ENCODE assay signal across 9 mouse cellular contexts in the genomic region with DNA sequence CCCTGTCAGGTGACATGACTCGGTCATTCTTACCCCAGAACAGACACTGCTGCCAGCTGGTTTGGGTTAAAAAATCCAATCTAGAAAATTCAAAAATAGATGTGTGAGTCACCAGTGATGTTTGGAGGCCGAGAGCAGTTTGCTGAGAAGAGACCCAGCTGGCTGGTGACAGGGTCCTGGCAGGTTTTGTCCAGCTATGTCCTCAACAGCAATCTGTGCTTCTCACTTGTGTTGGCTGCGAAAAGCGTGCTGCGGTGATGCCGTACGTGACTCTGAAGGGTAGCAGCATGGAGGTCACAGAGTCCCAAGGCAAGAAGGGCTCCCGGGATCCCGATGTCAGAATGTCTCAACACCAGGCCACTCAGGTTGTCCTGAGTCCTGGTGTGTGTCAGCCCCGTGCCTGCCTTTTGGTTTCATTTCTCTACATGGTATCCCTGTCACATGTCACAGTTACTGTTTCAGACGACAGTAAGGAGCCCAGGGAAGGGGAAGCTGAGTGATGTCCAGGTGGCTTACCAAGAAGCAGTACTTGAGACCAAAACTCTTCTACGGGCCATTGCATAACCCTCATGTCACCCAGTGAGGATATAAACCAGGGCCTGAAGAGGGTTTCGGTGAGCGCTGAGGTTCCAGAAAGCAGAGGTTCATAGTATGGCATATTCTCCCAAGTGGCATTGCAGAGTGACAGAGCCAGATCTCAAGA. TPM values are rescaled to one million over a fixed set of nuclear protein-coding genes. Genes with fewer than 3 reads are reported as not detected.
DNase-seq lines count a peak whose midpoint lies in the region; ATAC-seq lines count a peak whose summit lies in the region.
"Had no signal": no experiment of that assay in that cellular context is flagged by ENCODE, and none has a peak within 500 bp of the region (broad histone marks: within the 10 kb centered on the region; RNA-seq: fewer than 3 reads in every experiment).

No protein-coding gene starts in this region.

- peaks cover 24 to 31% of the 10 kb centered on the region in 2 experiments for H3K4me1 ChIP-seq in heart, embryonic 14.5 days (ENCODE audit: control insufficient read depth in 2 of 2, insufficient read depth in 2 of 2, low read length in 2 of 2)
- no peaks in the 10 kb centered on the region for H3K4me1 ChIP-seq in liver, embryonic 11.5 days (replicated peaks; ENCODE audit: control insufficient read depth, insufficient read depth, low read length)

- peak; percentile 70 for ATAC-seq in heart, embryonic 14.5 days (ENCODE audit: insufficient number of reproducible peaks, insufficient read depth, low FRiP score, low read depth)
- ATAC-seq in liver, embryonic 11.5 days (replicated peaks; ENCODE audit: low FRiP score), result no peak

- H3K27ac ChIP-seq in heart, embryonic 14.5 days (replicated peaks in 1 of 2; ENCODE audit: control insufficient read depth in 1 of 2, insufficient read depth in 1 of 2, low read depth in 2 of 2, low read length in 2 of 2), result peak overlapping the region; percentile 83 to 91
- no peak overlapping the region for H3K27ac ChIP-seq in liver, embryonic 11.5 days (ENCODE audit: low read depth, low read length)

- no peaks in the 10 kb centered on the region for H3K9me3 ChIP-seq in heart, embryonic 14.5 days (ENCODE audit: control insufficient read depth, low read length)
- H3K9me3 ChIP-seq in liver, embryonic 11.5 days (ENCODE audit: control insufficient read depth, low read length), result no peaks in the 10 kb centered on the region

- no peak overlapping the region for H3K4me3 ChIP-seq in heart, embryonic 14.5 days (ENCODE audit: control insufficient read depth in 1 of 2, insufficient read depth in 1 of 2, low read depth in 1 of 2, low read length in 2 of 2)
- no peak overlapping the region for H3K4me3 ChIP-seq in liver, embryonic 11.5 days (ENCODE audit: low read depth, low read length)

- peak overlapping the region; percentile 3; the same call in 1 of the 2 replicates for H3K4me2 ChIP-seq in heart, embryonic 14.5 days (ENCODE audit: low read length)
- no peak overlapping the region for H3K4me2 ChIP-seq in liver, embryonic 11.5 days

- peak overlapping the region; percentile 54 for H3K9ac ChIP-seq in heart, embryonic 14.5 days (ENCODE audit: low read length)
- H3K9ac ChIP-seq in liver, embryonic 11.5 days (ENCODE audit: low read depth, low read length), result no peak overlapping the region

- peak; percentile 74 for DNase-seq in adrenal gland, adult 2 months
- no peak for DNase-seq in adrenal gland, adult 8-10 months
- DNase-seq in cerebellum, adult 9-11 months, result peak; percentile 48
- peak; percentile 85 to 88 for DNase-seq in kidney, postnatal 4 days
- peak; percentile 40 for DNase-seq in right cerebral cortex, postnatal 25 days
- no peak for DNase-seq in neural tube, embryonic 10.5 days (ENCODE audit: extremely low spot score, low spot score)
- DNase-seq in liver, embryonic 11.5 days (ENCODE audit: low spot score), result no peak

- H3K27me3 ChIP-seq in heart, embryonic 14.5 days (ENCODE audit: control insufficient read depth, insufficient read depth, low read length), result no peaks in the 10 kb centered on the region
- no peaks in the 10 kb centered on the region for H3K27me3 ChIP-seq in liver, embryonic 11.5 days (replicated peaks; ENCODE audit: control insufficient read depth, insufficient read depth, low read length)

- peaks cover 35% of the 10 kb centered on the region for H3K36me3 ChIP-seq in heart, embryonic 14.5 days (ENCODE audit: control insufficient read depth, insufficient read depth, low read length)
- peaks cover 6% of the 10 kb centered on the region for H3K36me3 ChIP-seq in liver, embryonic 11.5 days (ENCODE audit: control insufficient read depth, insufficient read depth, low read length)

- WGBS in heart, embryonic 14.5 days, result 38% methylated on average over 14 of the region's 14 CpGs
- WGBS in liver, embryonic 11.5 days, result 82% methylated on average over 14 of the region's 14 CpGs

RNA-seq across cellular contexts. Expression of gene 2310022B05Rik, which starts 30.0 kb away (rescaled TPM):
- total RNA-seq in adrenal gland, adult 2 months (2021), result 10 to 100 TPM; 34.1 to 56.7 TPM
- polyA plus RNA-seq in adrenal gland, adult 2 months (2012; rRNA removed), result 37.6 and 49.4 TPM in 2 replicates
- 10 to 100 TPM; 39.9 to 50.2 (median 45.4) TPM for total RNA-seq in adrenal gland, adult 8-10 months (2022)
- polyA plus RNA-seq in heart, embryonic 14.5 days (2014; fragmentation: Nextera tagmentation; extraction: Ambion mirVana), result 64.1 and 66.2 TPM in 2 replicates
- 16.3 and 17.5 TPM in 2 replicates for polyA plus RNA-seq in liver, embryonic 11.5 days (2014; fragmentation: Nextera tagmentation; extraction: Ambion mirVana)

RNA-seq across cellular contexts. Expression of gene Capn9, which starts 57.2 kb away (rescaled TPM):
- total RNA-seq in adrenal gland, adult 2 months (2021), result under 1 TPM in 1 of 2 experiments, not detected in 1; 0.26 TPM
- 0.11 and 0.12 TPM in 2 replicates for polyA plus RNA-seq in adrenal gland, adult 2 months (2012; rRNA removed)
- under 1 TPM in 2 of 4 experiments, not detected in 2; 0.35 to 0.78 TPM for total RNA-seq in adrenal gland, adult 8-10 months (2022)
- polyA plus RNA-seq in heart, embryonic 14.5 days (2014; fragmentation: Nextera tagmentation; extraction: Ambion mirVana), result 0.14 and 0.22 TPM in 2 replicates
- polyA plus RNA-seq in liver, embryonic 11.5 days (2014; fragmentation: Nextera tagmentation; extraction: Ambion mirVana), result not detected in 2 replicates
- polyA plus RNA-seq: limb, embryonic 11.5 days had no signal

Comparison
In these comparisons a context has a peak if more than half of its experiments do, and no peak if none do; other contexts are left out.
1. DNase-seq: peak in adrenal gland, adult 2 months (single experiment), cerebellum, adult 9-11 months (single experiment), kidney, postnatal 4 days (2 of 2) and right cerebral cortex, postnatal 25 days (single experiment); none in adrenal gland, adult 8-10 months (single experiment), neural tube, embryonic 10.5 days (single experiment) and liver, embryonic 11.5 days (single experiment).